Mouse (Mus musculus): ENCODE measurements around the gene Sox6.
A peak's percentile ranks its signal among the peaks of the same experiment; 100 is the strongest.

Gene Sox6

DNA sequence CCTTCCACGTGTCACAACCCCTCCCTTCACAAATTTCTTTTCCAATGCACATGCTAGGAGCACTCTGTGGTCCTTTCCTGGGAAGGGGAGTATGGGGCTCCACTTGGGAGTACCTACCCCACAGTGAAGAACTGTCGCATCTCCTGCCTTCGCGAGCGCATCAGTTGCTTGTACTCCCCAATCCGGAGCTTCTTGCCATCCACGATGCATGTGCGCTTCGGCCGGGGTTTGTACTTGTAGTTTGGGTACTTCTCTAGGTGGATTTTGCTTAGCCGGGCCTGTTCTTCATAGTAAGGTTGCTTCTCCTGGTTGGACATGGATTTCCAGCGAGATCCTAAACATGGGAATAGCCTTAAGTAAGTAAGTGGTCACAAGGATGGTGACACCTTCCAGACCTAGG, 552.2 kb downstream of the Sox6 start:
- no peak for DNase-seq (ENCODE audit: low spot score in 2 of 2)

DNA sequence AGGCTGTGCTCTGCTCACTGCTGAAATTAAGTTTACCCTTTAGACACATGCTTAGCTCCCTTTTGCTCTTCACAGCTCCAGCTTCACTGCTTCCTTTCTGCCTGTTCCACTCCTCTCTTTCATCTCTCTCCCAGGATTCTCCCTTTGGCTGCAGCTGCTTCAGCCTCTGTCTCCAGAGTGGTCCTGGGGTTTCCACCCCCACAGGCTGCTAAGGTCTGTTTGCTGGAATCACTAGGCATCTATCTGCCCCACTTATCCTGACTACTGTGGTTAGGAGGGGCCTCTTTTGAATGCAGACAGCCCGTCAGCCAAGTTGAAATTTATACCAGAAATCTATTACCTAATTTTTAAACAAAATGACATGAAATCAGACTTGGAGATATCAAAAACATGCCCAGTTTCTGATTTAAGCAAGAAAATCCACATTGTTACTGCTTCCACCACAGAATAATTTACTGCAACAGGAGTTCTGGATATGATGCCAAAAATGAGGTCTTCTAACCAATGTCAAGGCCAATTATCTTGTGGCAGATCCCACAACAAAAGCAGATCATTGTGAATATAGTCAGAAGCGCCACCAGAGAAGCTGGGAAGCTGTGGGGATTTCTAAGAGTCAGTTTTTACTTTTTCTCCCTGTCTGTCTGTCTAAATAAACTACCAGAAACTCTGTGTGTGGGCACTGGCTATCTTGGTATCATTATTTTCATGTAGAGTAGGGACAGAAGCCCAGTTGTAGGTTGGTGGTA, 552.8 kb downstream of the Sox6 start:
- no peak for DNase-seq (ENCODE audit: low spot score in 2 of 2)

DNA sequence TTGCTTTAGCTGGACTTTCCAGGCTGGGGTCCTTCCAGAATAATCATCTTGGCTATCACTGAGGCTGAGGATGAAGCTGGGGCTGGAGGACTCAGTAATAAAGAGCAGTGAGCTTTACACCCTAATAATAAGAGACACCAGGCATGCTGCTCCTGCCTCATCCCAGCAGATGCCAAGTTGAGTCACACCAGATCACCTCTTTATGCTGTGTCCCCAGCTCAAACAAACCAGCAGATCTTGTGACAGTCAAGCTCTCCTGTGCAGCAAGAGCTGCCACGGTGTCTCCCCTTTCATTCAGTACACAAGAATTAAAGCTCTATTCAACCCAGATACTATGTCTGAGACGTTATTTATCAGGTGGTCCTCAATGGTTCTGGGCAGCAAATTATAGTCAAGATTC, 560.8 kb downstream of the Sox6 start:
- no peak for DNase-seq (ENCODE audit: low spot score in 2 of 2)

DNA sequence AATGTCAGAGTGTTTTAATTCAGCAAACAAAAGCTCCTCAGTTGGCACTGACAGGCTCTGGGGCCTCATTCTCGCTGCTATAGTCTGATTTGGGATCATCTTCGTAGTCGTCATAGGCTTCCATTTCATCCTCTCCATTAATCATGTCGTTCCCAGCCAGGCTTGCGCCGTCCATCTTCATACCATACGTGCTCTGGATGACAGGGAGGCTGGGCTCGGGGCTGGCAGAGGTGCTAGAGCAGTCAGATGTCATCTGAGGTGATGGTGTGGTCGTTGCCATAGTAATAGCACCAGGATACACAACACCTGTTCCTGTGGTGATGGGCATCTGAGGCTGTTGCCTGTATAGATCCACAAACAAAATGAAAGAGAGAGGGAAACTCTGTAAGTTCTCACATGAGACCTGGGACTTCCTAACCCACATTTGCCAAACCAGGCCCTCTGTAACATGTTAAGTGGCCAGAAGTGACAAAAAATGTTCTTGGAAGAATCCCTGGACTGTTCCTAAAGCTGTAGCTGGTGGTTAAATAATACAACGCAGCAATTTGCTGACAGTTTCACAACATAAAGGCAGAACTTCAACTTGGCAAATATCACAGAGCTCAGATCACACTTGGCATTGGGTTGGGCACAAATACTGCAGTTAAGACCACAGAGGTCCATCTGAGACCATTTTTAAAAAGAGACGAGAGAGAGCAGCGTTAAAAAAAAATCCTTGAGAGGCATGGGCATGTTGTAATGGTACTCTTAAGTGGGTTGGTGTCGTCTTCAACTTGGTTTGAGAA, 561.5 kb downstream of the Sox6 start:
- DNase-seq (ENCODE audit: low spot score in 2 of 2) = no peak

DNA sequence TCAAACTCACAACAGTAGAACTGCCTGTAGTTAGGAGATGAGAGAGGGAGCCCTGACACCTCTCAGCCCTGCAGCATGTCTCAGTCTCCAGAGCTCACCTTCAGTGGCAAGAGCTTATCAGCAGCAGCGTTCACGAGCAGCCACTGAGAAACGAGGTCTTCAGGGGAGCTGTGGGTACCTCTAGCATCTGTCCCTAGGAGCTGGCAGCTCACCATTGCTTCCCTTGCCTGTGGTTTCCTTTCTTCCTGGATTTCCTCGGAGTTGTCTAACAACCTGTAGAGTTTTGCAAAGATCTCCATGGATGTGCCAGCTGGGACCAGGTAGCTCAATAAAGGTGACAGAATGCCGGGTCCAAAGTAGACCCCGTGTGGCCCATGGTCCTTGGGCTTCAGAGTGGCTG, 563.4 kb downstream of the Sox6 start:
- DNase-seq (ENCODE audit: low spot score in 2 of 2) = no peak

DNA sequence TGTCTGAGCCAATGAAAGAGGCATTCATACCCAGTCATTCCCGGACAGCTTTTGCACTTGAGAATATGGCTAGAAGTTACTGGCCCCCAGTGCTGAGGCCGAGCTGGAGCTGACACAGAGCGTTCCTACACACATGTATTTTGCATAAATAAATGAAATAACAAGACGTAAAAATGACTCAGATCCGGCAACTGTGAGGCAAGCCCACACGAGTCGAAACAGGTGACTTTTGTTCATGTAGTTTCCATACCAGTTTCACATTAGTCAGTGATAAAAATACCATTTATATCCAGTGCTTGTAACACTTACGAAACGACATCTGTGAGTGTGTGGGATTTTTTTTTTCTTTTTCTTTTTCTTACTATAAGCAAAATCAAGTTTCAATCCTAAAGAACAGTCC, 564.5 kb downstream of the Sox6 start:
- DNase-seq (ENCODE audit: low spot score in 2 of 2) = peak; percentile 19 to 21

DNA sequence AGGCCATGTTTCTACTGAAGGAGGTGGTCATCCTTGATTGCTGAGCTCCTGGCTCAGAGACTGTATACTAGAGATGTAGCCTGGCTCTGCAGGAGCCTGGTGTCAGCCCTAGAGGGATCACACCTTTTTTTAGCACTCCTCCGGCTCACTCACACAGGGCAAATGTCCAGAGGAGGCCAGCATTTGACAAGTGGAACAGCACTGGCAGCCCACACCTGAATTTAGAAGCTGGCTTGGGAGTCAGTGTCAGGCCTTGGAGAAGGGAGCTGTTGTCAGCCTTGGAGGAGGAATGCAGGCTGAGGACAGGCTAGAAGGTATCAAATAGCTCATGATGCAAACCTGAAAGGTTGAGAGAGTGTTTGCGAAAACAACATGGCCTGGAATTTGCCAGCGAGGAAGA, 565.7 kb downstream of the Sox6 start:
- DNase-seq (ENCODE audit: low spot score in 2 of 2) = no peak

DNA sequence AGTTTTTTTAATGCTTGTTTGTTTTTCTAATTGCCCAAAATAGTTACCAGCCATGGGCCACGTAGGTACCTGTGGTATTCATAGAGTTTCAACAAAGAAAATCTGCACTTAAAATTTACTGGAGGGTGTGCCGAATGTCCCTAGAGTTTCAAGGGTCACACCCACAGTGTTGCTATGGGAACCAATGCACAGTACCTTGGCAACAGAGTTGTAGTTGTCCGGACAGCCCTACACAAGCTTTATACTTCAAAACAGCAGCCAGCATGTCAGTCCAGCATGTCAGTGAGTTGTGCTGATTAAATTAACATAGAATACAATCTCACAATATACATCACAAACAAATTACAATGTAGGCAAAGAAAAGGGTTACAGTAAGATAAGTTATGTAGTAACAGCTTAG, 567.1 kb downstream of the Sox6 start:
- no peak for DNase-seq (ENCODE audit: low spot score in 2 of 2)

DNA sequence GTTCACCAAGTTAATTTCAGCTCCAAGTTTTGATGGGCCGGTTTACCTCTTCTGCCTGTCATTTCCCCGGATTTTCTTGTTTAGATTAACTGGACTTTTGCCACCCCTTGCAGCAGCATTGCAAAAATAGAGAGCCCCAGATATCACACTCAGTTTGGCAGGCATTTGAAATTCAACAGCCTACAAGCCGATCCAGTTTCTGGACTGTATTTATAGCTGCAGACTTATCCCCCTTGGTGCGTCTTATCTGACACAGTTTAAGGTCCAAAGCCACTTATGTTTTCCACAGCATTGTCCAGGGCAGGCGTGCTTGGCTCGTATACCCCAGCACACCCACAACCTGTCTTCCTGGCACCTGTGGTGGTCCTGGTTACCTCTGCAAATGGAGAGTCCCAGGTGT, 571.8 kb downstream of the Sox6 start:
- DNase-seq (ENCODE audit: low spot score in 2 of 2) = no peak

DNA sequence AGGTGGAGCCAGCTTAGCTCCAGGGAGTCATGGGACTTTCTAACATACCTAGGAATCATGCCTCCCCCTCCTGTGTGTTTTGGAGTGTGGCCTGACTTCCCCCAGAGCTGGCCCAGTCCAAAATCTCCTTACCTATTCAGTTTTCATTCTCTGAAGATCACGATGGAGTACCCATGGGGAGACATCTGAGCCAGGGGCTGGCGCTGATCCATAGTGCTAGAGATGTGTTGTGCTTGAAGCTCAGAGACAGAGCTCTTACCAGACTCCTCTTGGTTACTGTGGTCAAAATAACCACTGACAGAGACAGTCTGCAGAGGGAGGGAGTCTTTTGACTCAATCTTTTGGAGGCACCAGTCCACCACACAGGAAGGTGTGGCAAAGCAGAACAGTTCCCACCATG, 575.2 kb downstream of the Sox6 start:
- no peak for DNase-seq (ENCODE audit: low spot score in 2 of 2)

DNA sequence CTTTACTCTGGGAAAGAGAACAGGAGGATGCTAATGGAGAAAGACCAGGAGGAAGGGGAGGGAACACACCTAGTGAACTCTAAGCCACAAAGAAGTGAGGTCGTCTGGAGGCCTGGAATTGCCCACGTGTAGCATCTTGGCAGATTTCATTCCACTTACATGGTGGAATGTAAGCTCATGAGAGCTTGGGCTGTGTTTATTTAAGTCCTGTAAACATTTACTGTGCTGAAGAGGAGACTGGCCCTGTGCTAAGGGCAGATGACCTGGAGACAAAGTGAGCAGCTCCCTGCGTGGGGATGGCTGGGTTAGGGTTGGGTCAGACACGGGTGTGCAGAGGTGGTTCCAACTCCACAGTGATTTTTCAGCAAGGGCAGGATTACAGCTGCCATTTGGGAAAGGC, 576.3 kb downstream of the Sox6 start:
- no peak for DNase-seq (ENCODE audit: low spot score in 2 of 2)

DNA sequence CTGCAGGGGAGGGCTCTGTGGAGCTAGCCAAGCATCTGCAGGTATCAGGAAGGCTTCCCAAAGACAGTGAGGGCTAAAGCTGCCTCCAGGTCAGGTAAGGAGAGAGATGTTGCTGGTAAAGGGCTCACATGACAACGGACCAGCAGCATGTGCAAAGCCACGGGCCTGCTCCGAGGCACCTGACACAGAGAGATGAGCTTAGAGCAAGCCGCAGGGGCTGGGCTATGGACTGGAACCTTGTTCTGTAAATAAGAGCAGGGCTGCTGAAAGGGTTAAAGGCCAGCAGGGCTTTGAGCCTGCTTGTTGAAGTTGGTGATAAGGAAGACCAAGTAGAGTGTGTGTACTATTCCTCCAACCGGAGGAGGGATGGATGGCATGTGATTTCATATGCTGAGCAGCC, 583.6 kb downstream of the Sox6 start:
- no peak for DNase-seq (ENCODE audit: low spot score in 2 of 2)

DNA sequence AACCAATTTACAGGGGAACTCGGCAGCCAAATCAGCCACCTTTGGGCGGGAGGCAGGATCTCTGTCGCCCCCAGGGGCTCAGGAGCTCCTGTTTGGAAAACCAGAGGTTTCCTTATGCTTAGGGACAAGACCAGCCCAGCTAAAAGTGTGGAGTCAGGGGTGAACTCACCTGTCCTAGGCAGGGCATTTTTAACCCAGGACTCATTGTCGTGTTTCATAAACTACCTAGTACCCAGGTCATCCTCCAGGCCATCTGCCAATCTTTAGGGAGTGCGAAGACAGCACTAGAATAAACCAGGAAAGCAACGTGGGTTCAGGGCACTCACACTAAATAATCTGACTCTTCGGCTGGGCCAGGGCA, 584.9 kb downstream of the Sox6 start:
- no peak for DNase-seq (ENCODE audit: low spot score in 2 of 2)

DNA sequence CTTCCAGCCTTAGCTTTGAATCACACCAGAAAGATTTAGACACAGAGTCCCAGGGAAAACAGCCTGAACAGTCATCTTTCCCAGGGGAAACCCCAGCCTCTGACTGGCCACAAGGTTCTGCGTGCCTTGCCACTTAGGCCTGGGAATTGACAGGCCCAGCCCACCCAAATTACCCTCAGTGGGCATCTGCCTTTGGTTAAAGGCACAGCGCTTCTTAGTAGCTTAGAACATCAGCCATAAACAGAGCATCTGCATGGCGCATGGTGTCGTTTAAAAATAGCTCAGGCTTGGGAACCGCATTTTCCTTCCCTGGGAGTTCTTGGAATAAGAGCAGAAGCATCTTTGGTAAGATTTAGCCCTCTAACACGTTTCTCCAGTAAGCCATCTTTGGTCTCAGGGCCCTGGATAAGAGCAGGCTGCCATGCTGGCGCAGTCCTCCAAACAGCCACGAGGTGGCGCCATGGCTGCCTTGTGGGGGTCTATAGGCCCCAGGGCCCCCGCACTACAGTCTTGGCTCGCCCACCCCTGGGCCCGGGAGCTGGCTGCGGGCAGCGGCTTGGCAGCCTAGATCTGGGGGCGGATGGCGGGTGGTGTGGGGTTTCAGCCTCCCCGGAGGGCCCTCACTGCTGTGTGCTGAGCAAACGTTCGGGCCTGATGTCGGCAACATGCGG, 585.4 kb downstream of the Sox6 start:
- DNase-seq (ENCODE audit: low spot score in 2 of 2) = no peak

DNA sequence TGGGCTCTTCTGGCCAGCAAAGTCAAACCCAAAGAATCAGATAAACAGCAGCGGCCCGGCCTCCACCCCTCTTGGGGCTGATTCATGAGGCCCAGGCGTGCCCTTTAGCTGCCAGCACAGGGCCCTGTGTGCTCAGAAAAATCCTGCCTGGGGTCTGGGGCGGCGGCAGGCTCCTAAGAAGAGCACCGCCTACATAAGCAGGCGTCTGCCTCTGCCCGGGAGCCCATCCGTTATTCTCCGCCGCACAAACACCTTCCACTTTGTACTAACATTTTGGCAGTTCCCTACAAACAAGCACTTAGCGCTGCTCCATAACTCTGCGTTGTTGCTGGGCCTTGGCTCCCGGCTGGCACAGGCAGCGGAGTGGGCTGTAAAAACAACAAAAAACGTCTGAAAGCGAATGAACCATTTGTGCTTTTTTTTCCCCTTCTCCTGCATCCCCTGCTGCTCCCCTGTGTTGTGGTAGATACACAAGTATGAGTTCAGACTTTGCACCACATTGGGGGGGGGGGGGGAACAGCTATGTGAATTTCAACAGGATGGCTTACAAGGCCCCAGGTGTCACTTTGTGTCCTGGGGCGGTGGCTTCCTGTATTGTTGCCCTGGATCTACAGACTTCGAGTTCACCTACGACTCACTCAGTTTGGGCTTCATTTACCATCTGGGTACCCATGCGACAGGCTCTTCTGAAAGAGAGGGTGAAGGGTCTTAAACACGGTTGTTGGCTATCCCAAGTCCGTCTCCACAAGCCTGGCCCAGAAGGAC, 588.0 kb downstream of the Sox6 start:
- DNase-seq (ENCODE audit: low spot score in 2 of 2) = no peak

DNA sequence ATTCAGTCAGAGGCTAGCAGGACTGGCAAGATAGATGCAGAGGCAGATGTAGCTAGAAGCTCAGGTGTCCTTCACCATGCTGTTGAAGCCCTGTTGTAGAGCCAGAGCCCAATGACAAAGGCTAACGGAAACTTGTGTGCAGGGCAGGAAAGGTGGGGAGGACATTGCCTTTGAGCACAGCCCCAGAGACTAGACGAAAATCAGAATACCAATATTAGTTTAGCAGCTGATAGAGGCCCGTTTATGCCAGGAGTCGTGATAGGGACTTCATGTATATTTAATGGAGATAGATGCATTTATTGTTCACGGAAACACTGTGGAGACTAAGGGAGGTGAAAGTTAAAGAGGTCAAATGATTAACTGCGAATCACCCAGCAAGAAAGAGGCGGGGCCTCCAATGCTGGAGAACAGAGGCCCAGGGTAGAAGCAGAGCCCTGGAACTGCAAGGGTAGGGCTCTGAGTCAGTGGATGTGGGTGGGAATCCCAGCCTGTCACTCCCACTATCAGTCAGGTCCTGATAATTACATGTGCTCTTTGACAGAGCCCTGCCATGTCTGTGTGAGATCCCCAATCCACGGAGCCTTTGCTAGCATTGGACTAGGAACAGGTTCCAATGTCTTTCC, 590.1 kb downstream of the Sox6 start:
- DNase-seq (ENCODE audit: low spot score in 2 of 2) = no peak

DNA sequence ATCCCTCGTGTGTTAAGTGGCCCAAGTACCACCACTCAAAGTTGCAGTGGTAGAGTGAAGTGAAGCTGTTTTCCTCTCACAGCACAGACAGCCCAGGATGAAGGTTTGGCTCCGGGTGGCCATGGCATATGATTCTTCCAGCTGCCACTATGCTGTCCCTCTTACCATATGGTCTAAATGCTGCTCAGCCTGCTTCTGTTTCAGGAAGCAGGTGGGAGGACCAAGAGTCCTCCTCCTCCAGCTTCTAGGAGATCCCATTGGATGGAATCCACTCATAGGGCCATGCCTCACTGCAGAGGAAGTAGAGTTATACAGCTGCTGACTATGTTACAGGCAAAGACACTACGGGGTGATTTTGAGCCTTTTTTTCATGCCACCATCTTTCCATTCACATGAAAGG, 591.5 kb downstream of the Sox6 start:
- DNase-seq (ENCODE audit: low spot score in 2 of 2) = no peak

DNA sequence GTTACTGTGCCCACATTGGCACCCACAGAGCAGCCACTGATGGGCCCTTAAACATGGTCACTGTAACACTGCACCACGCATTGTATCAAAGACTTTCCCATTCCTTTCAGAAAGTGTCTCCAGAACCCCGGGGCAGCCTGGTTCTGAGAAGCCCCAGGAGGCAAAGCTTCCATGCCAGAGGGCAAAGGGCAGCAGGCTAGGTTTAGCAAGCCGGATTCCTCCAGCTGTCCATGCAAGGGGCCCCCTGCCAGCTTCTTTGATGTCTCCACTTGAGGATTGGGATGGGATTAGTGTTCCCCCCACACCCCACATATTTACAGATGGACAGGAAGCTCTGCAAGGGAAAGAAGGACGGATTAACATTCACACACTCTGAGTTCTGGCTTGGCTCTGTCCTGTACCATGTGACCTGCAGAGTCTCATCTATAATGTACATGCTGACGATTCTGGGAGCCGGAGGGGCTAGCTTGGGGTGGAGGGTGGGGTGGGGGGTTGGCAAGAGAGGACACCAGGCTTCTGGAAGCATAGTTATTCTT, 592.0 kb downstream of the Sox6 start:
- DNase-seq (ENCODE audit: low spot score in 2 of 2) = no peak

DNA sequence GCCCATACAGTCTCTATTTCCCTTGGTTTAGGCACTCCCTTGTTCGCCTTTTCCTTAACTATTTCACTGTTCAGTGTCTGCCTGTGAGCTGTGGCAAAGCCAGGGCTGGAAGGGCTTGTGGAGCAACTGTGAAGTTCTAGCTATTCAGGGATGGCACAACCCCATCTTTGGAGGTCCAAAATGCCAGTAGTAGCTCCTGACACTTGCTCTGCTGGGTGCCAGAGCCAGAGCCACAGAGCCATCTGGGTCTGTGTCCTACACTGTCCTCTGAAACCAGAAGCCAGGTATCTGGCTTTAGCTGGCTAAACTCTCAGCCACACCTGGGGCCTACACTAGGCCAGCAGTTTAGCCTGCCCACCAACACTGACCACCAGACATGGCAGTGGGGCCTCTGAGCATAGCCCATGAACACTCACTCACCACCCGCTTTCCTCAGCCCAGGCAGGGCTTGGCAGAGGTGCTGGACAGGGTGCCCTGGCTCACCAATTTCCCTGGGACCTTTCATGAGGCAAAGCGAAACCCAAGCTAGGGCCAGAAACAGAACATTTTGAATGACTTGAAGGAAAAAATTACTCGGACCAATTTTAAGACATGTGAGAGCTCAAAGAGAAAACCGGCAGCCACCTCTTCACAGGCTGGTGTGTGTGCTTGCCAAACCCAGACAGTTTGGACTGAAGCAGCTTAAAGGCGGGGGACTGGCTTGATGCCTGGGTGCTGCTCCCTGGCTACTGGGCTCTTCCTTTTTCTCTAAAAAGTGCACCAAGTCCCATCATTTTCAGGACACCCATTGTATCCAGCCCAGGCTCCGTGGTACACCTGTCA, 612.2 kb downstream of the Sox6 start:
- no peak for DNase-seq (ENCODE audit: low spot score in 2 of 2)

DNA sequence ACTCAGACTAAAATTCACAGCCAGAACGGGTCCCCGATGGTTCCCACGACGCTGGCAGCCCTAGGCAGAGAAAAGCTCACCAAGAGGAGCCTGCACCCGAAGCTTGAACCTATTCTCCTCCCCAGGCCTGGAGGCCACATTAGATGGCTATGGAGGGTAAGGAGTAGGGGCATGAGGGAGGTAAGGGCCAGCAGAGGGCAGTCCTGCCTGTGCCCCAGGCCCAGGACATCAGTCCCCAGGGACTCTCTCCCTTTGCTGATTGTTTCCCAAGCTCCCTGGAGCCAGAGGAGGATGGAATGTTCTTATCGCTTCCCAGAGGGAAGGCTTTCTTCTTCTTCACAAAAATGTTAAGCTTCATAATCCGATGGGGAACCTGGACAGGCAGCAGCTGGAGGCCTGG, 615.8 kb downstream of the Sox6 start:
- no peak for DNase-seq (ENCODE audit: low spot score in 2 of 2)

DNA sequence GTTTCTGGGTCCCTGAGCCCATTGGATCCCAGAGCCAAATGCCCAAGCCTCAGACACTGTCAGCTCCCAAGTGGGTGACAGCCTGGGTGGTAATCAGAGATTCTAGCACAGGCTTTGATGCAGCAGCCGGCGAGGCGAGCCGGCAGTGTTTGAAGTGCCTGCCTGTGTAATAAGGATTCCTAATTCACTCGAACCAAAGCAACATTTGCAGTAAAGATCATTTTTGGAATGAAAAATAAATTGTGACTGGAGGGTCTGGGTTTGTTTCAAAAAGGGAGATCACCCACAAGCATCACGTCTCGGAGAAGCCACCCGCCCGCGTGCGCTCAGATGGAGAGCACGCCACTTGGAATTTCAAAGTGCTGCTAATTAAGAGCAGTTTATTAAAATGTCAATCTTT, 617.6 kb downstream of the Sox6 start:
- DNase-seq (ENCODE audit: low spot score in 2 of 2) = no peak

All from urinary bladder, adult 18-20 months (tissue).